Mouse (Mus musculus) gastrocnemius, postnatal 25 days (tissue): ENCODE results near the gene Srpk2. TPM values are rescaled to one million over a fixed set of nuclear protein-coding genes. Genes with fewer than 3 reads are reported as not detected.
"Not testable (repeated sequence)": the region's sequence is repeated elsewhere in the genome, so short reads cannot be mapped to it uniquely, and the experiment has no call there.

ENCODE experiments used
- DNase-seq: peaks from one replicate; pipeline ENCODE4 v3.0.0; 2022
- total RNA-seq, 2 experiments: library from RNA; stranded (reverse); gene quantifications; 1 replicate in 1 of 2; 2 replicates in 1 of 2; pipeline ENCODE4 v1.2.3; 2021

The Srpk2 gene
- total RNA-seq, 2 experiments from 2014 or later: 24.0 TPM

DNA sequence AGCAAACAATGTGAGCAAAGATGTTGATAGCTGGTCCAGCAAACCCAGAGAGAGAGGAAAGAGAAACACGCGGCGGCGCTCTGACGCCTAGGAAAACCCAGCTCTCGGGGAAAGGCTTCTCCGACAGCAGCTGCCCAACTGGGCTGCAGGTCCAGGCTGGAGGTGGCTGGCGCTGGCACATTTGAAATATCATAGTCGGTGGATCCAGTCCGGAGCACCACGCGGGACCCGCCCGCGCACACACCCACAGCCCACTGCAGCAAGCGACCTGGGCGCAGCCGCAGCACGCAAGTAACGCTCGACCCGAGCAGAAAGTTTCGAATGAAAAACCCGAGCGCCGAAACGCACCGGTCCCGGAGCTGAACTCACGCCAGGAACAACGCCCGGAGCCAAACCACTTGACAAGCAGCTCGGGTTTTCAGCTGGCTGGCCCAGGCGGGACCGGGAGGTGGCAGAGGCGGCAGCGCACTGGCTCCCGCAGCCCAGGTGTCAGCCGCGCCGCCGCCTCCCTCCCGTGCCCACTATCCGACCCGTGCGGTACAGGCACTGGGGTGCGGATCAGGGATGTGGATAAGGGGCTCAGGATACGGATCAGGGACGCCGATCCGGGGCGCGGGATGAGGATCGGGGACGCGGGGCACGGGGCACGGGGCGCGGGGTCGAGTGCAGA is 9.5 kb downstream of the Srpk2 start:
- DNase-seq: peak; percentile 64

DNA sequence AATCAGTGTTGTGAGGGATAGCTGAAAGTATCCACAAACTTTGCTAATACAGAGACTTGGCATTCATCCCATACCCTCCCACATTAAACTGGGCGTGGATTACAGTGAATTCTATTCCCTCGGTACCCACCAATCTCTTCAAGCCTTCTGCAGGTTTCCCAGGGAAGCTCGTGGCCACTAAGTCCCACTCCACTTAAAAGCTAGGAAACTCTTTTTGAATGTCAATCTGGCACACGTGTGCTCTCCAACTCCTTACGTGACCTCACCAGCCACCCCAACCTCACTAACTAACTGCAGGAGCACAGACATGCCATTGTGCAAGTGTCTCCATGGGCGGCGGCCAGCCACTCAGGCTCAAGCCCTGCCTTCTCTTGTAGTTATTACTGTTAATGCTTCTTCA is 12.3 kb downstream of the Srpk2 start:
- DNase-seq: no peak

DNA sequence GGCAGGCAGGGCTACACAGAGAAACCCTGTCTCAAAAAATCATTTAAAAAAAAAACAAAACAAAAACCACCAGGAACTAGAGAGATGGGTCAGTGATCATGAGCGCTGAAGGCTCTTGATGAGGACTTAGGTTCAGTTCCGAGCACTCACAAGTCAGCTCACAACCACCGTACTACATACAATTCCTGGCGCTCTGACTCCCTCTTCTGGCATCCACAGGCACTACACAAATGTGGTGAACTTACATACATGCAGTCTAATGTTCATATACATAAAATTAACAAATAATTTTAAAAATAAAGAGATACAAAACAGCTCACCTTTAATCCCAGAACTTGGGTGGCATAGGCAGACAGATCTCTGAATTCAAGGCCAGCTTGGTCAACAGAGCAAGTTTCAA is 13.5 kb downstream of the Srpk2 start:
- no peak for DNase-seq

GRCm38 (mm10) chr5:23665906-23666305 is 18.5 kb downstream of the Srpk2 start:
- DNase-seq: no peak

GRCm38 (mm10) chr5:23661191-23661590 is 23.2 kb downstream of the Srpk2 start:
- no peak for DNase-seq

- no peak for DNase-seq
Measured at GRCm38 (mm10) chr5:23658017-23658416, 26.4 kb downstream of the Srpk2 start.

DNA sequence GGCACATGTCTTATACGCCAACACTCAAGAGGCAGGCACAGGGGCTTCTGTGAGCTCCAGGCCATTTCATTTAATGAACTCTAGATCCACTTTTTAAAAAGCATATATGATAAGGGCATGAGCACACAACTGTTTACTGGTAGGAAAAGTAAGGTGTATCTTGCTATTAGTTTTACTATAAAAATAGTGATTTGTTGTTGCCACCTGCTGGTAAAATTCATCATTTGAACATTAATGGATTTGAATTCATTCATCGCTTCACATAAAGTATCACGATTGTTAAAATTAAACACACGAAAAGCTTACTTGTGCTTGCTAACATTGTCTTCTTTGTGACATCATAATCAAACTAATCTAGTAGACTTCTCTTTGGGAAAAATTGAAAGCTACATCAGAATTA is 27.8 kb downstream of the Srpk2 start:
- no peak for DNase-seq

DNA sequence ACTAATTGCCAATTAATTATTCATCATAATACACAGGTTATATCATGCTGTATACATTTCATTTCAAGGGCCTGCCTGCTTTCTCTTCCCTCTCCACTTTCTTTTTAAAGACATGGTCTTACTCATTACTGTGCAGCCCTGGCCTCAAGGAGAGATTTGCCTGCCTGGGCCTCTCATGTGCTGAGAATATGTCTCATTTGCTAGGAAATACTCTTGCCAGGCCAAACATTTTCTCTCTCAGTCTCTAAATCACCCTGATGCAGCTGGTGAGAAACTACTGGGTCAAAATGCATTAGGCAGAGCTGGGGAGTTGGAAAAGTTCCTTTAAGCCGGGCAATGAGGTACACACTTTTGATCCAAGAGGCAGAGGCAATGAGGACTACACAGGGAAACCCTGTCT is 29.4 kb downstream of the Srpk2 start:
- no peak for DNase-seq

DNA sequence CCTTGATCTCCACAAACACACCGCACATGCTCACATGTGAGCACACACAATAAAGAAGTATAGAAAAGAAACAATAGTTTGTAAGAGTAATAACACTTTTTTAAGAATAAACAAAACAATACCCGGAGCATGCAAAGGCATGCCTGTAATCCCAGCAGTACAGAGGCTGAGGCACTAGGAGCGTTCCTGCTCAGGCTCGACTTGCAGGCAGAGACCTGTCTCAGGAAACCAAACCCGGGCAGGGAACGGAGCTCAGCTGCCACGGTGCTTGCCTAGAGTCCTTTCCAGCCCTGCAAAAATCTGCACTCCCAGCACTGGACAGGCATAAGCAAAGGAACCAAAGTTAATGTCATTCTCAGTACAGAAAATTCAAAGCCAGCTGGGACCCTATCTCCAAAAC is 32.1 kb downstream of the Srpk2 start:
- DNase-seq: no peak

GRCm38 (mm10) chr5:23651786-23652185 is 32.6 kb downstream of the Srpk2 start:
- no peak for DNase-seq

GRCm38 (mm10) chr5:23650504-23650903 is 33.9 kb downstream of the Srpk2 start:
- no peak for DNase-seq

DNA sequence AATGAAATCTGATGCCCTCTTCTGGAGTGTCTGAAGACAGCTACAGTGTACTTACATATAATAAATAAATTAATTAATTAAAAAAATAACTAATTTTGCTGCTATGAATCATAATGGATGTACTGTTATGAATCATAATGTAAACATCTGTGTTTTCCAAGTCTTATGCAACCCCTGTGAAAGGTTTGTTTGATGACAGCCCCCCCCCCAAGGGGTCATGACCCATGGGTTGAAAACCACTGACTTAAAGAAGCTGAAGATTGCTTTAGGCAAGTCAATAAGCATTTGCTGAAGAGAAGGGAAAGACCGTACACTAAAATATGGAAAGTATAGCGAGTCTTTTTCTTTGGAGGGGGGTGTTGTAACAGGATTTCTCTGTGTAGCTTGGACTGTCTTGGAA is 35.2 kb downstream of the Srpk2 start:
- DNase-seq: no peak

DNA sequence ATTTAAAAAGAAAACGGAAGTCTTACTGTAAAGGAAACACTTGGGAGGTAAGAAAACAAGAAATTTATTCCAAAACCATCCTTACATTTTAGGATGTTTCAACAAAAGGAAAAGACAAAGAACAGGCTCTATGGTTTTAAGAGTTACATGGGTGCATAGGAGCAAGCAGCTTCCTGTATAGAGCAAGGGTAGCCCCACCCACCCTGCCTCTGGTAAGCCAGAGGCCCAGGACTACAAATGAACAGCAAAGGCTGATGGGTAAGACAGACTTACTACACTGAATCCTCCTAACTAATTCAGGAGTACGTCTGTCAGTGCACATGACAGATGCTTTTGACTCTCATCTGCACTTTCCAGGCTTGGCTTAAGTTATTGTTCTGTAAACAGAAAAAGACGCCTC is 38.7 kb downstream of the Srpk2 start:
- no peak for DNase-seq

GRCm38 (mm10) chr5:23639193-23639592 is 45.2 kb downstream of the Srpk2 start:
- not testable (repeated sequence) for DNase-seq

GRCm38 (mm10) chr5:23638023-23638422 is 46.4 kb downstream of the Srpk2 start:
- DNase-seq: no peak

GRCm38 (mm10) chr5:23637337-23637736 is 47.1 kb downstream of the Srpk2 start:
- DNase-seq: no peak

DNA sequence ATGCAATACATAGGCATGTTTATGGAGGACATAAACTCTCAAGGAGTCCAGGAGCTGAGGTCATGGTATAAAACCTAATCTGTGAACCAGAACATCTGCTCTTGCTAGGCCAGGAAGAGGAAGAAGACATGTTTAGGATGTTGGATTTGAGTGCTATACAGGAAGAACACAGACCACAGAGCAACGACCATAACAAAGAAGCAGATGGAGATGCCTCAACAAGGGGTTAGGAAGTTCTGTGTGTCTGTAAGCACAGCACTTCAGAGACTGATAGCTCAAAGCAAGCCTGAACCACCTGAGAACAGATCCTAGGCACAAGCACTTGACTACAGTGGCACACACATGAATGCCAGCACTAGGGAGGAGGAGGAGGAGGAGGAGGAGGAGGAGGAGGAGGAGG is 52.9 kb downstream of the Srpk2 start:
- no peak for DNase-seq

GRCm38 (mm10) chr5:23627221-23627620 is 57.2 kb downstream of the Srpk2 start:
- DNase-seq: no peak

- no peak for DNase-seq
Measured at GRCm38 (mm10) chr5:23626173-23626572, 58.2 kb downstream of the Srpk2 start.

GRCm38 (mm10) chr5:23620621-23621020 is 63.8 kb downstream of the Srpk2 start:
- DNase-seq: no peak

GRCm38 (mm10) chr5:23618656-23619055 is 65.8 kb downstream of the Srpk2 start:
- DNase-seq: no peak

DNA sequence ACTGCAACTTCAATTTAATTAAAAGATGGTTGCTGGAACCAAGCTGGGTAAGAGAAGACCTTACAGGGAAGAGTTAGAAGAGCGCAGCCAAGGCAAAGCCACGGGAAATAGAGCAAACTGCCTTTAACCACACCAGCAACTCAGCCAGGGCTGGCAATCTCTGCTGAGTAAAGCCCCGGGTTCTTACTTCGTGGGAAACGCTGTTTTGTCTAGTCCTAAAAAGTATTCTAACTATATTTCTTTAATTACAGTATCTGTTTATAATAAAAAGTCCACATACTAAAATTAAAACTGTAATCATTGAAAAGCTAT is 67.4 kb downstream of the Srpk2 start:
- DNase-seq: no peak

DNA sequence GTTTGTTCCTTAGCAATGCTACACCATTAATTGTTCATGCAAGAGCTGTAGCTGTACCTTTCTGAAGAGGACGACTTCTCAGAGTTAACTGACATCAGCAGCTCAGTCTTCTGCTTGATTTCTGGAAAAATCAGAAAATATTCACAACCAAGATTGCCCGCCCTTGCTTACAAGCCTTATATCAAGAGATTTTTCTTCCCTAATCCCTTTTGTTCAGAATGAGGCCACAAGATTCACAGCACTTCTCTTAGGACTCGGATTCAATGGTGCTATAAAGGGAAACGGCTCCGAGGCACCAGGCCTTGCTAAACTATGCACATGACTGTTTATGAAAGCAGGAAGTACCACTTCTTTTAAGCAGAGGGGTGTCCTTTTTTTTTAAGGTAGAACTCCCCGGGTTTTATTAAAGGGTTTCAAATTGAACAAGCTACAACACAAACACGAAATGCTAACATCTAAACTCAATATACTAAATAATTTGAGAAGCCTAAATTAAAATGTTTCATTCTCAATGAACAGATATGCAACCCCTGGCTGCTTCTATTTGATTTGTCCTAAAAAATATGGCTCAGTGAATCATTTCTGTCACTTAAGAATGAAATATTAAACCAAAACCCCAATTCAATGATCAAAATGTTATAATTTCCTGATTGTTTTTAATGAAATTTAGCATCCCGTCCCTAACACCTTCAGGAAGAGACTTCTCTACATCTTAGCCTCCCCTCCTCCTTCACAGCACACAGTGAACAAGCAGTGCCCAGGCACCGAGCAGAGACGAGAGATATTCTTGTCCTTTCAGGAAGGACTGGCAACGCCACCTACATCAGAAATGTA is 67.9 kb downstream of the Srpk2 start:
- peak; percentile 28 for DNase-seq
